Mouse (Mus musculus): Measurements from ENCODE around the gene Myo16.

DNA sequence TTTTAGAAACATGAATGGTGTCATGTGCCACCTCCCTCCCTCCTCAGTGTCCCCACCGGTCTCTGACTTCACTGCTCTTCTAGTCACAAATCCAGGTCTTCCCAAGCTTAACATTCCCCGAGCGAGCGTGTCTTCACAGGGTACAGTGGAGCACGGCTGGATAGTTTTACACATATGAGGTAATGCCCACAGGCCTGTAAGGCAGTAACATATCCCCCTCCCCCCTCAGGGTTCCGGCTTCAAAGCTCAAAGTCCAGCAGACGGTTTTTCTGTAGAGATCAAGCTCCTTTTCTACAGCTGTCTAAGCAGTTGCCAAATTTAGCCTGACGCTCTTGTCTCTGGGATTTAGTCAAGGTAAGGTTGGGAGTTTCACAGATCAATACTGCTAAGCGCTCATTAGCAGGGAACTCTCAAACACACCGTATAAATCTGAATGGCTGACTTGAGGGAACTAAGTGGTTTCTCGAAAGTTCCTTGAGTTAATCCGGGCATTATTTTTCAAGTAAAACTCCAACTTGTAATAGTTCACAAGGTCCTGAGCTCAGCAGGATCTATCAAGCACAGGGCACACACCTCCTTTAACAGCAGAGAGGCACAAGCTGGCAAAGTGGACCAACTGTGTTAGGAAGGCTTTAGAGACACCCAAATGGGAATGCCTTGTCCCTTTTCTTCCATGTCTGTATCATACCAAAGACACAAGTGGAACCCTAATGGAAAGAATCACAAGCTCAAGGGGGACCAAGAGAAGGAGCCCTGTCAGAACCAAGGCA lies 498.0 kb downstream of the Myo16 start:
- TF ChIP-seq CTCF (conservative IDR thresholded peaks at IDR 0.05; ENCODE audit: insufficient read depth, insufficient read length, low read depth, low read length) (no peak), POLR2A (IDR thresholded peaks at IDR 0.05; ENCODE audit: low read depth, low read length) (no peak)

Measured in kidney, adult 2 months (tissue).